Mouse (Mus musculus) forebrain, embryonic 14.5 days (tissue): ENCODE measurements around the gene Shprh. TPM values are rescaled to one million over a fixed set of nuclear protein-coding genes. Genes with fewer than 3 reads are reported as not detected.

Source experiments
- ATAC-seq: fragments of 200-750 bp; cut with Nextera tagmentation; 2 replicates; pipeline ENCODE4 v1.8.0; 2017; ENCODE audit warnings: mild to moderate bottlenecking, moderate library complexity
- DNase-seq: peaks from one replicate; pipeline ENCODE4 v3.0.0-alpha.2; 2015; ENCODE audit warnings: low spot score
- H3K27ac ChIP-seq: fragments of 300-500 bp; sonication (generic); 2 replicates; pipeline ENCODE4 v1.5.1; 2014; ENCODE audit warnings: low read depth, mild to moderate bottlenecking, control low read depth, low read length, moderate library complexity
- H3K27me3 ChIP-seq: fragments of 300-500 bp; sonication (generic); replicated peaks from 2 replicates; pipeline ENCODE4 v1.6.1; 2014; ENCODE audit warnings: low read length, control low read depth, mixed read lengths; ENCODE audit not compliant: control insufficient read depth, insufficient read depth
- H3K36me3 ChIP-seq: fragments of 300-500 bp; sonication (generic); 2 replicates; pipeline ENCODE4 v1.6.1; 2014; ENCODE audit warnings: low read length, control low read depth; ENCODE audit not compliant: control insufficient read depth, insufficient read depth
- H3K4me1 ChIP-seq: fragments of 300-500 bp; sonication (generic); 2 replicates; pipeline ENCODE4 v1.6.1; 2014; ENCODE audit warnings: antibody characterized with exemption, low read length, control low read depth; ENCODE audit not compliant: control insufficient read depth, insufficient read depth
- H3K4me2 ChIP-seq: fragments of 300-500 bp; sonication (generic); 2 replicates; pipeline ENCODE4 v1.6.1; 2014; ENCODE audit warnings: mild to moderate bottlenecking, control low read depth, low read length
- H3K4me3 ChIP-seq: fragments of 300-500 bp; sonication (generic); 2 replicates; pipeline ENCODE4 v1.5.1; 2014; ENCODE audit warnings: low read depth, low read length, control low read depth
- H3K9ac ChIP-seq: fragments of 300-500 bp; sonication (generic); 2 replicates; pipeline ENCODE4 v1.6.1; 2014; ENCODE audit warnings: mild to moderate bottlenecking, low read length, control low read depth, moderate library complexity
- H3K9me3 ChIP-seq: fragments of 300-500 bp; sonication (generic); replicated peaks from 2 replicates; pipeline ENCODE4 v1.6.1; 2016; ENCODE audit warnings: low read length, control low read depth, mixed read lengths; ENCODE audit not compliant: control insufficient read depth
- WGBS: fragments of 180-500 bp; shearing (Covaris S2); extraction: QIAGEN DNeasy Blood & Tissue Kit; methylation state at CpG from one replicate; pipeline ENCODE4 v1.1.7; 2014; 5-methylcytosine and 5-hydroxymethylcytosine counted together
- polyA plus RNA-seq: library from polyadenylated mRNA; unstranded; fragments of >200 nt; fragmentation: Nextera tagmentation; extraction: Ambion mirVana; gene quantifications from 2 replicates; pipeline ENCODE4 v1.2.1, GENCODE M21; 2014

Gene Shprh
- 24.5 and 31.9 TPM in 2 replicates for polyA plus RNA-seq

GRCm38 (mm10) chr10:11148884-11149741 is at the start of gene Shprh:
Shprh (plus strand) TSS chr10:11149427.
- peaks cover 15% of the 10 kb centered on the region for H3K4me1 ChIP-seq
- peaks cover 15% of the 10 kb centered on the region for H3K36me3 ChIP-seq
- H3K27me3 ChIP-seq = no peaks in the 10 kb centered on the region
- H3K4me3 ChIP-seq = peak within 1 kb of the TSS; percentile 84
- 3% methylated on average over 54 of the region's 60 CpGs for WGBS
- H3K9ac ChIP-seq = peak within 1 kb of the TSS; percentile 91
- ATAC-seq (peak; percentile 100), DNase-seq (peak; percentile 99)
- no peaks in the 10 kb centered on the region for H3K9me3 ChIP-seq
- peak within 1 kb of the TSS; percentile 60 for H3K27ac ChIP-seq
- peak within 1 kb of the TSS; percentile 56 for H3K4me2 ChIP-seq

- Histone ChIP-seq H3K4me2 (no peak overlapping the region), H3K36me3 (no peaks in the 10 kb centered on the region), H3K27ac (no peak overlapping the region), H3K27me3 (no peaks in the 10 kb centered on the region), H3K4me1 (no peaks in the 10 kb centered on the region), H3K9ac (no peak overlapping the region), H3K4me3 (no peak overlapping the region), H3K9me3 (no peaks in the 10 kb centered on the region)
- ATAC-seq (no peak), DNase-seq (no peak)
- 96% methylated on average over 2 of the region's 2 CpGs for WGBS
Observed at GRCm38 (mm10) chr10:11121781-11122180, 27.4 kb upstream of the Shprh start.

GRCm38 (mm10) chr10:11145580-11145979 is 3.6 kb upstream of the Shprh start:
- Histone ChIP-seq H3K4me3 (no peak overlapping the region), H3K27me3 (no peaks in the 10 kb centered on the region), H3K27ac (no peak overlapping the region), H3K4me1 (peaks cover 5% of the 10 kb centered on the region), H3K9me3 (no peaks in the 10 kb centered on the region), H3K4me2 (no peak overlapping the region), H3K36me3 (no peaks in the 10 kb centered on the region), H3K9ac (no peak overlapping the region)
- no peak for DNase-seq
- no peak for ATAC-seq

- Histone ChIP-seq H3K4me2 (no peak overlapping the region), H3K4me3 (no peak overlapping the region), H3K9ac (no peak overlapping the region), H3K27me3 (no peaks in the 10 kb centered on the region), H3K27ac (no peak overlapping the region), H3K4me1 (peaks cover 15% of the 10 kb centered on the region), H3K36me3 (peaks cover 15% of the 10 kb centered on the region), H3K9me3 (no peaks in the 10 kb centered on the region)
- WGBS = 86% methylated on average over 4 of the region's 4 CpGs
- DNase-seq (no peak), ATAC-seq (no peak)
Observed at GRCm38 (mm10) chr10:11148446-11148845, 781 bp upstream of the Shprh start.

GRCm38 (mm10) chr10:11149742-11150125 is 507 bp downstream of the Shprh start:
- Histone ChIP-seq H3K4me1 (peaks cover 15% of the 10 kb centered on the region), H3K9me3 (no peaks in the 10 kb centered on the region), H3K4me3 (peak overlapping the region; percentile 84), H3K36me3 (peaks cover 18% of the 10 kb centered on the region), H3K4me2 (peak overlapping the region; percentile 56), H3K9ac (peak overlapping the region; percentile 91), H3K27ac (peak overlapping the region; percentile 60), H3K27me3 (no peaks in the 10 kb centered on the region)
- no peak for ATAC-seq
- DNase-seq = peak; percentile 49
- under 1% methylated on average over 20 of the region's 20 CpGs for WGBS

GRCm38 (mm10) chr10:11151644-11152043 is 2.4 kb downstream of the Shprh start:
- Histone ChIP-seq H3K4me3 (no peak overlapping the region), H3K36me3 (peaks cover 31% of the 10 kb centered on the region), H3K9ac (no peak overlapping the region), H3K27ac (no peak overlapping the region), H3K4me2 (no peak overlapping the region), H3K27me3 (no peaks in the 10 kb centered on the region), H3K9me3 (no peaks in the 10 kb centered on the region), H3K4me1 (peaks cover 15% of the 10 kb centered on the region)
- DNase-seq (no peak), ATAC-seq (no peak)
- WGBS = 96% methylated on average over 14 of the region's 14 CpGs

- Histone ChIP-seq H3K27me3 (no peaks in the 10 kb centered on the region), H3K27ac (no peak overlapping the region), H3K4me2 (no peak overlapping the region), H3K9me3 (no peaks in the 10 kb centered on the region), H3K36me3 (peaks cover 51% of the 10 kb centered on the region), H3K9ac (no peak overlapping the region), H3K4me1 (0 out of 2 replicates have a peak, but pooled peaks cover 4% of the 10 kb centered on the region), H3K4me3 (no peak overlapping the region)
- peak; percentile 9 for DNase-seq
- 87% methylated on average over 9 of the region's 9 CpGs for WGBS
- ATAC-seq = no peak
Observed at GRCm38 (mm10) chr10:11157039-11157438, 7.8 kb downstream of the Shprh start.

GRCm38 (mm10) chr10:11164537-11164936 is 15.3 kb downstream of the Shprh start:
- no peaks in the 10 kb centered on the region for H3K9me3 ChIP-seq
- no peak overlapping the region for H3K4me2 ChIP-seq
- no peak overlapping the region for H3K4me3 ChIP-seq
- H3K27ac ChIP-seq = no peak overlapping the region
- H3K4me1 ChIP-seq = no peaks in the 10 kb centered on the region
- H3K27me3 ChIP-seq = no peaks in the 10 kb centered on the region
- ATAC-seq = no peak
- no peak for DNase-seq
- 93% methylated on average over 5 of the region's 5 CpGs for WGBS
- H3K36me3 ChIP-seq = peaks cover 73% of the 10 kb centered on the region
- H3K9ac ChIP-seq = no peak overlapping the region

- peaks cover 88% of the 10 kb centered on the region for H3K36me3 ChIP-seq
- ATAC-seq = no peak
- DNase-seq = no peak
- no peaks in the 10 kb centered on the region for H3K9me3 ChIP-seq
- no peaks in the 10 kb centered on the region for H3K27me3 ChIP-seq
- no peak overlapping the region for H3K4me2 ChIP-seq
- no peak overlapping the region for H3K9ac ChIP-seq
- no peak overlapping the region for H3K4me3 ChIP-seq
- no peaks in the 10 kb centered on the region for H3K4me1 ChIP-seq
- no peak overlapping the region for H3K27ac ChIP-seq
- WGBS = 93% methylated on average over 5 of the region's 5 CpGs
Observed at GRCm38 (mm10) chr10:11170252-11170651, 21.0 kb downstream of the Shprh start.
